Mouse (Mus musculus): ENCODE measurements around the gene Foxb1. TPM values are rescaled to one million over a fixed set of nuclear protein-coding genes. Genes with fewer than 3 reads are reported as not detected.

Gene Foxb1
- not detected for total RNA-seq (2021)
- long read RNA-seq, experiment 1 = 0 reads
- long read RNA-seq, experiment 2 = 0 reads

DNA sequence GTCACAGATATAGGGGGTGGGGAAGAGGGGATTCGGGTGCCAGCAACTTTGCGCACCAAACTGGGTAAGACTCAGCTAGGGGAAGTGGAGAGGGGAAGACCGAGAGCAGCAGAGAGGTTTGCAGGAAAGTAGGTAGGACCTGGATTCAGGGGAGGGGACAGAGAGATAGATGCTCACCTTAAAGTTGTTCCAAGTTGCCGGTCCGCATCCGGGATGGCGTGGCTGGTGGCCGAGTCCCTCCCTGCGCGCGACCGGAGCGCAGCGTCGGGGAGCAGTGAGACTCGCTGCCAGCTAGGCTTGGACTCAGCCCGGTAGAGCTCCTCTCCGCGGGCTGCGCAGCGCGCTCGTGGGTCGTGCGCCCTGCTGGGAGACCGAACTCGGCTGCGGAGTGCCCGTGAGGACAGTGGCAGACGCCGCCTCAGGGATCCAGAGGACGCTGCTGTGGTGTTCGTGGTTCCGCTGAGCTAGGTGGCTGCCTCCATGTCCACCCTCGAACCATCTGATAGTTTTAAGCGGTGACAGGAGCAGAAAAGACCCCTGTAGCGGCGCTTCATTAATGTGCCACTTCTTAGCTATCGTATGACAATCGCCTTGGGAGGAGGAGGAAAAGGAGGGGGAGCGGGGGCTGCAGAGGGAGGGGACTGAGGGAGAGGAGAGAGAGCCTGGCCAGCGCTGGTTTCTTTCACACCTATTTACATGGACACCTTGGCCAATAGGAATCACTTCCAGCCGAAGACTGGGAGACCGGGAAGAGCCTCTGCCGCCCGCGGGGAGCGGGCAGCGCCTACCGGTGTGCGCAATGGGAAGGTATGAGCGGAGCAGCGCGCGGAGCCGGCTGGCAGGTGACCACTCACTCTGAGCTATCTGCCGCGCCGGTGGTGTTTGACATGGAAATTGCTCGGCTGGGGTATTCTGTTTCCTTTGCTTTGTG is at the start of gene Foxb1:
Gene Foxb1 (minus strand): TSS at position 570 of the 931 bp plus-strand sequence.
- intact Hi-C loops (cut with DNase I) = no loop called here
- DNase-seq = no peak

DNA sequence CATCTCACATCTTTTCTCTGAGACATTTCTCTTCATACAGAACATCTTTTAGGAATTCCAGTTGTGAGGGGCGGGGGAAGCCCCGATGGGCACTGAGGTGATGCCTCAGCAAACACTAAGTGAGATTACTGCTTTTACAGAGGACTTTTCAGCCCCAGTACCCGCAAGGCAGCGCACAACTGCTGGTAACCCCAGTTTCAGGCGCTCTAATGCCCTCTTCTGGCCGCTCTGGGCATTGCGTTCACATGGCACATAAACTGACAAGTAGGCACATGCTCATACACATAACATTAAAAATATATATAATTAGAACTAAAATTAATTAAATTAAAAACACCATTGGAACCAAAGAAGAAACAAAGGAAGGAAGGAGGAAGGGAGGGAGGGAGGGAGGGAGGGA is 29.8 kb upstream of the Foxb1 start:
- intact Hi-C loops (cut with DNase I) = no loop called here
- DNase-seq = no peak

DNA sequence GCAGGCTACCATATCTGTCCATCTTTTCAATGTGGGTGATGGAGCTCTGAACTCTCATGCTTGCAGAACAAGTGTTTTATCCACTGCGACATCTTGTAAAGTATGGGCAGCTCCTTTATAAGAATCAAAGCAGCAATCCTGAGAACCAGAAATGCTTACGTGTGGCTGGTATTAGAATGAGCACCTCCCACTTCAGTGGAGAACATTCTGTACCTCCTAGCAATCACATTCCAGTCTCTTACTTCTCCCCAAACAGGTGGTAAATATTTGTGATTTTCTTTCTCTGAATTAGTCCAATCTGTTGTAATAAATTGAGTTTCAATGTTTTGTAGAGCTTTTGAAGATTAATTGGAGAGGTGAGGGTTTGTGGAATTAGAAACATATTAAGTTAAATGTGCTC is 19.3 kb upstream of the Foxb1 start:
- intact Hi-C loops (cut with DNase I) = no loop called here
- DNase-seq = no peak

DNA sequence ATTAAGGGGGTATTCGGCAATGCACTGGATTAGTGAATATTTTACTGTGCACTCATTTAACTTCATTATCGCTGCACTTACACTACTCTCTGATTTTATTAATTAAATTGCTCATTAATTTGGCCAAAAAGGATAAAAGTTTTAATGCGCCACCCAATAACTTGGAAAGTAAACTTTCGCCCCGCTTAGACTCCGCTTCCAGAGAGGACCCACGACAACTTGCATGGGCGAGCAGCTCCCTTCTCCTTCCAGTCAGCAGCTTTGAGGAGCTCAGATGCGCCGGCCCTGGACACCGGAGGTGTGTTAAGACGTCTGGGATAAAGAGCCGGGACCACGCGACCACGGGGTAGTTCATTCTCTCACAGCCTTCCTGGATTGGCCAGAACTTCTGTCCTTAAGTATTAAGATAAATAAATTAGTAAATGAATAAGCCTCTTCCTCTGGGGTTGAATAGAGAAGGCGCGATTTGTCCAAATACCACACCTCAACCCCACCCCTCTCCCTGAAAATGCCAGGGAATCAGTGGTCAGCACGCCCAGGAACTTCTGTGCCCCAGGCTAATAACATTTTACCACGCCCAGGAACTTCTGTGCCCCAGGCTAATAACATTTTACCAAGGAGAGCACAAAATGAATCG is 9.3 kb upstream of the Foxb1 start:
- no peak for DNase-seq
- intact Hi-C loops (cut with DNase I) = no loop called here

GRCm38 (mm10) chr9:69769091-69769948 is 8.6 kb upstream of the Foxb1 start:
- intact Hi-C loops (cut with DNase I) = no loop called here
- no peak for DNase-seq

GRCm38 (mm10) chr9:69768136-69768875 is 7.6 kb upstream of the Foxb1 start:
- intact Hi-C loops (cut with DNase I) = no loop called here
- DNase-seq = no peak

DNA sequence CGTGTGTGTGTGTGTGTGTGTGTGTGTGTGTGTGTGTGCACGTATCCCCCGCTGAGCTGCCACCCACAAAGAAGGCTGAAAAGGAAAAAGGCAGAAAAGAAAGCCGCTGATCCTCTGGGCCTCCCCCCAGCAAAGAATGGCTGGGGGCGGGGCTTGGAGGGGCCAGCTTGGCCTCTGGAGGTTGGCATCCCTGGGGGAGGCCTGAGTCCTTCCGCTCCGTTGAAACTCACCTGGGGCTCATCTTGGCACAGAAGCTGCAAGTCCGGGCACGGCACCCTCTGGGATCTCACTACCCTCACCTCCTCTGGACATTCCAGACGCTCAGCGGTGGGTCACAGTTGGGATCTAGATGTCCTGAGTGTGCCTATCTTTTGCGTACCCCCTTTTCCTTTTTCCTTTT is 6.7 kb upstream of the Foxb1 start:
- intact Hi-C loops (cut with DNase I) = no loop called here
- no peak for DNase-seq

- intact Hi-C loops (cut with DNase I) = no loop called here
Measured at GRCm38 (mm10) chr9:69766936-69767335, 6.2 kb upstream of the Foxb1 start.

GRCm38 (mm10) chr9:69766301-69766700 is 5.6 kb upstream of the Foxb1 start:
- DNase-seq = no peak
- intact Hi-C loops (cut with DNase I) = no loop called here

More at GRCm38 (mm10) chr9:69766936-69767335, 6.2 kb upstream of the Foxb1 start:
- no peak for DNase-seq

DNA sequence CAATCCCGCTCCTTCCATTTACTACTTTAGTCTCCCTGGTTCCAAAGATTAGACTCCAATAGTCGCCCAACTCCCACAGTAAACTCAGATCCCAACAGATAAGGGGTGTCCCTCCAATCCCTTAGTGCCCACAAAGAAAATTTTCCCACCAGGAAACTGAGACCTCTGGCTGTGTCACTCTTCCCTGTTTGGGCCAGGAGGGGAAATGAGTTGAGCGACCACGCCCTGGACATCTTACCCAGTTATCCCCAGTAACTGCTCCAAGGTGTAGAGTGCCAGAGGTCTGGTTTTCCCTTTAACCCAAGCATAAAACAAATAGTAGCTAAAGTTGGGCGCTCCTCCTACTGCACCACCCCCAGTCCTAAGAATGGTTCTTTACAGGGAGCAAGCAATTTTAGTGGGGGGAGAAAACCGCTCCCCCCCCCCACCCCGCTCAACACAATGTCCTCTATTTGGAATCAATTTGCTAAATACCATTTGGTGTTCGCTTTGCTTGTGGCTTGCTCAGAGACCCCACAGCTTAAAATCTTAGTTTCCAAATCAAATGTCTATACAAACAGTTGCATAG is 4.8 kb upstream of the Foxb1 start:
- intact Hi-C loops (cut with DNase I) = no loop called here
- no peak for DNase-seq

- no peak for DNase-seq
- intact Hi-C loops (cut with DNase I) = no loop called here
Measured at GRCm38 (mm10) chr9:69764586-69765482, 4.1 kb upstream of the Foxb1 start.

GRCm38 (mm10) chr9:69763681-69764585 is 3.2 kb upstream of the Foxb1 start:
- intact Hi-C loops (cut with DNase I) = no loop called here
- no peak for DNase-seq

DNA sequence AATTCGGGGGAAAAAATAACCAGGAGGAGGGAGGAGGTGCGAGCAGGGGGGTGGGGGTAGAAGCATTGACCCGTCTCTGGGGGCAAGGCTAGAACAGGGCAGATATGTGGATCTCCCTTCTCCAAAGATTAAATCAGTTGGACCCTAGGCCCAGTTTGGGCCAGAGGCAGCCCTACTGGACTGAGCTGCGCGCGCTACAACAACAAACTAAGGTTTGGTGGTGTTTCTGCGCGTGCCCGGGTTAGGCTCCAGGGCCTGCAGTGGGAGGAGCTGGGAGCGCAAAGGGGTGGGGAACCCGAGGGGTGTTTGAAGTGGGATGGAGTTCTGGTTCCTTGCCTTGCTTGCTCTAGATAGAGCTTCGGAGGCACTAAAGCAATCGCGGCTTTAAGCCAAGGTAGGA is 2.0 kb upstream of the Foxb1 start:
- intact Hi-C loops (cut with DNase I) = no loop called here
- no peak for DNase-seq

GRCm38 (mm10) chr9:69762221-69762620 is 1.5 kb upstream of the Foxb1 start:
- no peak for DNase-seq
- intact Hi-C loops (cut with DNase I) = no loop called here

GRCm38 (mm10) chr9:69761569-69761968 is 829 bp upstream of the Foxb1 start:
- DNase-seq = no peak
- intact Hi-C loops (cut with DNase I) = no loop called here

GRCm38 (mm10) chr9:69759721-69760221 is 969 bp downstream of the Foxb1 start:
- DNase-seq = no peak
- intact Hi-C loops (cut with DNase I) = no loop called here

- intact Hi-C loops (cut with DNase I) = no loop called here
- no peak for DNase-seq
Measured at GRCm38 (mm10) chr9:69758946-69759615, 1.7 kb downstream of the Foxb1 start.
